Mouse (Mus musculus) megakaryocyte, embryonic 14.5 days (primary cell): ENCODE data around the gene Trappc13. TPM values are rescaled to one million over a fixed set of nuclear protein-coding genes. Genes with fewer than 3 reads are reported as not detected.
A peak's percentile ranks its signal among the peaks of the same experiment; 100 is the strongest.

Experiments
- H3K27me3 ChIP-seq: replicated peaks from 2 replicates; pipeline ENCODE3; 2012; ENCODE audit warnings: inconsistent platforms
- H3K36me3 ChIP-seq: replicated peaks from 2 replicates; pipeline ENCODE3; 2012; ENCODE audit warnings: low read length, inconsistent platforms, mixed read lengths
- H3K4me1 ChIP-seq: 2 replicates; pipeline ENCODE4 v1.6.1; 2012; ENCODE audit warnings: inconsistent platforms
- H3K4me3 ChIP-seq: replicated peaks from 2 replicates; pipeline ENCODE3; 2012; ENCODE audit warnings: moderate library complexity, mild to moderate bottlenecking, inconsistent platforms
- H3K9me3 ChIP-seq: 2 replicates; pipeline ENCODE4 v1.6.1; 2012; ENCODE audit warnings: inconsistent platforms
- FLI1 ChIP-seq: IDR thresholded peaks from 2 replicates; pipeline ENCODE4 v1.6.1; 2012; ENCODE audit warnings: low read length, inconsistent platforms, mixed read lengths
- GATA1 ChIP-seq: IDR thresholded peaks from 3 replicates; pipeline ENCODE4 v1.6.1; 2012; ENCODE audit warnings: mixed read lengths, low read length, inconsistent platforms, borderline replicate concordance
- polyA plus RNA-seq: library from polyadenylated mRNA; stranded (reverse); fragments of >175 nt; gene quantifications from 2 replicates; pipeline ENCODE4 v1.2.3, GENCODE M21; 2012; ENCODE audit warnings: low replicate concordance; ENCODE audit not compliant: insufficient read depth

The Trappc13 gene
- polyA plus RNA-seq, 1 experiment = 2.2 TPM

DNA sequence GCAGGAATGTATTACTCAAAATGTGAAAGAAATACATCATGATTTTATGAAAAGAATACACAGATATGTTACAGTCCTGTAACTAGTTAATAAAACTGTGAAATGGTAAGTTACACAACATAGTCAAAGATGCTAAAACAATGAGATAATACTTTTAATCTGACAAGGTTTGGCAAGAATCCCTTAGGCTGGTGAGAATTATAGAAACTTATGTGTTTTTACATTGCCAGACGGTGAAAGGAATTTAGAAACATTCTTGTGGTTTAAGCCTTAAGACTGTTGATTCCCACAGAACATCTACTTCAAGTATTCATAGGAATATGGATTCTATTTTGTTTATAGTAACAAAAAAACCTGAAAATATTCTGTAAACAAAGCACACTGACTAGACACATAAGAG, 22.6 kb downstream of the Trappc13 start:
- H3K4me3 ChIP-seq = no peak overlapping the region
- no peaks in the 10 kb centered on the region for H3K27me3 ChIP-seq
- peaks cover 3% of the 10 kb centered on the region; the same call in 1 of the 2 replicates for H3K4me1 ChIP-seq
- peaks cover 85% of the 10 kb centered on the region for H3K36me3 ChIP-seq
- no peaks in the 10 kb centered on the region for H3K9me3 ChIP-seq
- TF ChIP-seq GATA1 (no peak), FLI1 (no peak)

DNA sequence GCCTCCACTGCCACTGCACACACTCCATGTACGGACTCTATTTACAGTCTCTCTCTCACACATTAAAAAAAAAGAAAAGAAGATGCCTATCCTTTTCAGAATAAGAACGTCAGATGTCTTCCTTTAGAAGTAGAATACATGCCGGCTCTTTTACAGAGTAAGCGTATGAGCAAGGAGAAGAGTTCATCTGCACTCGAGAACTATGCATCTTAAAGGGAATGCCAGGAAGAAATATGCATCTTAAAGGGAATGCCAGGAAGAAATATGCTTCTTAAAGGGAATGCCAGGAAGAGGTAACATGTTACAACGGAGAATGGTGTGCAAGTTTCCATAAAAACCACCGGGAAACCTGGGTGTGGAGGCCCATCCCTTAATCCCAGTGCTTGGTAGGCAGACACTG, 23.2 kb downstream of the Trappc13 start:
- Histone ChIP-seq H3K4me3 (no peak overlapping the region), H3K27me3 (no peaks in the 10 kb centered on the region), H3K36me3 (peaks cover 86% of the 10 kb centered on the region), H3K9me3 (no peaks in the 10 kb centered on the region), H3K4me1 (peaks cover 3% of the 10 kb centered on the region; the same call in 1 of the 2 replicates)
- no peak for TF ChIP-seq GATA1
- TF ChIP-seq FLI1 = no peak

DNA sequence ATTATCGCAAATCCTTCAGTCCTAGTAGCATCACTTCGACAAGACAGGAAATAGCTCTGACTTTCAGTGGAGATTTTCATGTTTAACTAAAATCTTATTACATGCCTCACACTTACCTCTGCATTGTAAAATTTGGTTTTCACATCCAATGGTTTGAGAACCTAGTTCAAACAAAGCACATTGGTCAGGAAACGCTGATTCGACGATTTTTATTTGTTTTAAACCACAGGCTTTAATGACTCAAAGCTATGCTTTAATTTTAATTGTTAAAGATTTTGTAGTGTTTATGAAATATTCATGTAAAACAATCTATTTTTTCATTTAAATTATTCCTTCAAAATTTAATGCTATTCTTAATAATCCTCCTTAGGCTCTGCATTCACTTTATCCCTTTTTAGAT, 24.1 kb downstream of the Trappc13 start:
- TF ChIP-seq FLI1 (no peak), GATA1 (no peak)
- Histone ChIP-seq H3K27me3 (no peaks in the 10 kb centered on the region), H3K4me3 (no peak overlapping the region), H3K9me3 (no peaks in the 10 kb centered on the region), H3K36me3 (peaks cover 85% of the 10 kb centered on the region), H3K4me1 (peaks cover 3% of the 10 kb centered on the region; the same call in 1 of the 2 replicates)

DNA sequence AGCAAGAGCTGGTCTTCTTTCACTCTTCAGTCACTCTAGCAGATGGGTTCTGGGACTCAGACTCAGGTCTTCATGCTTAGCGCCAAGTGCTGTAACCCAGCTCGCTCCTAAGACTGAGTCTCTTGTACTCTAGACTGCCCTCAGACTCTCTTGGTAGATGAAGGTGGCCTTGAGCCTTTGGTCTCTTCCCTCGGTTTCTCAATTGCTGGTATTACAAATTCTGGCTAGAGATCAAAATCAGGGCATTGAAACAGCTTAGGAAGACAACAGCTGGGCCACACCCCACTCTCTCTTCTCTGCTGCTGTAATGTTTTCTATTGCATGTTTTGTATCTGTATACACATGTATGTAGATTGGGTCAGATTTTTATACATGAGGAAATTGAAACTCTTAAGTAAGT, 32.6 kb downstream of the Trappc13 start:
- Histone ChIP-seq H3K4me1 (no peaks in the 10 kb centered on the region), H3K27me3 (no peaks in the 10 kb centered on the region), H3K9me3 (no peaks in the 10 kb centered on the region), H3K36me3 (peaks cover 94% of the 10 kb centered on the region), H3K4me3 (no peak overlapping the region)
- no peak for TF ChIP-seq GATA1
- TF ChIP-seq FLI1 = no peak

DNA sequence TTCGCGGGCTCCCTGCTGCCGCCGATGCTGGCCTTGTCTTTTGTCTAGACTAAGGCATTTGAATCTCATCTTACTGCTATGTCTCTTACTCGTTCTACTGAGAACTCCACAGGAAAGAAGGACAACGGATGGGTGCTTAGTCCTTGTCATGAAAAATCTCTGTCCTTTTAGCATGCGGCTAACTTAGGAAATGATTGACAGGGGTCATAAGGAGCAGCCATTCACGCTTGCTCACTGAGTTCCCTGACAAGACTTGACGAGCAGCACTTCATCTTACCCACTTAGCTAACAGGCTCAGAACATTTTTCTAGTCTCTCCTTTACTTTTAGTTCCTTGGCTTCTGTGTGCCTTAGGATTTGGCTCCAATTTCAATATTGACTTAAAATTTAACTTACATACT, 33.4 kb downstream of the Trappc13 start:
- H3K4me1 ChIP-seq = peaks cover 4% of the 10 kb centered on the region
- no peaks in the 10 kb centered on the region for H3K9me3 ChIP-seq
- H3K4me3 ChIP-seq = no peak overlapping the region
- TF ChIP-seq GATA1 (no peak), FLI1 (no peak)
- peaks cover 92% of the 10 kb centered on the region for H3K36me3 ChIP-seq
- no peaks in the 10 kb centered on the region for H3K27me3 ChIP-seq

DNA sequence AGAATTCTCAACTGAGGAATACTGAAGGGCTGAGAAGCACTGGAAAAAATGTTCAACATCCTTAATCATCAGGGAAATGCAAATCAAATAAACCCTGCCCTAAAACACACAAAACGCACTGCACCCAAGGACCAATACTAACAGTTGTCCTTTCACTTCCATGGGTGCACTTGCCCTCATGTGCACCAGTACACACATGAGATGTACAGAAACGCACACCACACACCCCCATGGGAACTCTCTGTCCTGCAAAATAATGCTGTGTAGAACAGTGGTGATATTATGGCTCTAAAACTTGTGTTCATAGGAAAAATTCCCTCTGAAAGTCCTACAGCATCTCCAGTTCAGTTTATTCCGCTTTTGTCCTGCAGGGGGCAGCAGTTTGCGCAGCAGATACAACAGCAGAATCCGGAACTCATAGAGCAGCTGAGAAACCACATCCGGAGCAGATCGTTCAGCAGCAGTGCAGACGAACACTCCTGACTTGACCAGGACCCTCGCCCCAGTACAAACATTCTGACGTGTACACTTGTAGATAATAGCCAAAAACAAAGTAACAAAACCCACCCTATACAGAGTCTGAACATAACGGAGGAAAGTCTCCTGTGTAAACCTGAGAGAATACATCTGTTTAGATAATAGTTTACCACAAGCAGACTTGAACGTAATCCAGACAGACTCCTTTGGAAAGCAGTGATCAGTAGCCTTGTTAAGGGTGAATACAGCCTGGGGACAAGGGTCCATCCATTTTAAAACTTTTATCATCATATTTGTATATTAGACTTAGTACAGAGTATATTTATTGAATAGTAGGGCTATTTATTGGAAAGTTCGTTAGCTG, 38.7 kb downstream of the Trappc13 start:
- peaks cover 11% of the 10 kb centered on the region for H3K4me1 ChIP-seq
- H3K9me3 ChIP-seq = no peaks in the 10 kb centered on the region
- H3K4me3 ChIP-seq = peak overlapping the region; percentile 90
- no peaks in the 10 kb centered on the region for H3K27me3 ChIP-seq
- TF ChIP-seq GATA1 = no peak
- peak; percentile 22; the same call in 1 of the 2 replicates for TF ChIP-seq FLI1
- peaks cover 42% of the 10 kb centered on the region for H3K36me3 ChIP-seq

DNA sequence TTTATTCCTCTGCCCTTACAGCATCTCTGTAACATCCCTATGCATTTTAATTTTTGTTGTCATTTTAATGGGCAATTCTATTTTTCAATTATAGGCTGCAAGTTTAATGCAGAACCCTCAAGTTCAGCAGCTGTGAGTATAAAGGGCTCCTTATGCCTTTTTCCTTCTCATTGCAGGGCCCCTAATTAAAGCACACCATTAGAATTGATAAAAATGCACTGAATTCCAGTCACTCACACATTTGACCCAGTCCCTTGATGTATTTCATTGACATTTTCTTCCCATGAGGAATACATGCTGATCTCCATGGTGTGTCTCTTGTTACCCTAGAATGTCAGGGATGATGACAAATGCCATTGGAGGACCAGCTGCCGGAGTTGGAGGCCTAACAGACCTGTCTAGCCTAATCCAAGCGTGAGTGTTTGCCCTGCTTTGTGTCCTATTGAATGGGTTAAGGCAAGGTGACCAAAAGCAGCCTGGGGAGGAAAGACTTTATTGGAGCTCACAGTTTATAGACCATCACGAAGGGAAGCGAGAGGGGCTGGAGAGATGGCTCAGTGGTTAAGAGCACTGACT, 43.7 kb downstream of the Trappc13 start:
- no peak for TF ChIP-seq GATA1
- TF ChIP-seq FLI1 = no peak
- Histone ChIP-seq H3K4me1 (peaks cover 4% of the 10 kb centered on the region), H3K9me3 (no peaks in the 10 kb centered on the region), H3K4me3 (no peak overlapping the region), H3K36me3 (no peaks in the 10 kb centered on the region), H3K27me3 (no peaks in the 10 kb centered on the region)

DNA sequence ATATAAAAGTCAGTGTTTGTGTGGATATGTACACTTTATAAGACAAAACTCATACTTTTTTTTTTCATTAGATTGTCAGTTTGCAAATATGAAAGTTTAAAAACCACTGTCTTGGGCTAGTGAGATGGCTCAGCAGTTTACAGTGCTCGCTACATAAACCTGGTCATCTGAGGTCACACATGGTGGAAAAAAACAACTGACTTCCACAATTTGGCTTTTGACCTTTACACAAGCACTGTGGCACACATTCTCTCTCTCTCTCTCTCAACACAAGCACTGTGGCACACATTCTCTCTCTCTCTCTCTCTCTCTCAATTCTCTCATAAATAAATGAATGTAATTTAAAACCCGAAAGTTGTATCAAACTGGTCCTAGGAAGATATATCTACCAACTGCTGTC, 45.7 kb downstream of the Trappc13 start:
- Histone ChIP-seq H3K4me1 (no peaks in the 10 kb centered on the region), H3K4me3 (no peak overlapping the region), H3K36me3 (no peaks in the 10 kb centered on the region), H3K27me3 (no peaks in the 10 kb centered on the region), H3K9me3 (no peaks in the 10 kb centered on the region)
- TF ChIP-seq FLI1 = no peak
- no peak for TF ChIP-seq GATA1

DNA sequence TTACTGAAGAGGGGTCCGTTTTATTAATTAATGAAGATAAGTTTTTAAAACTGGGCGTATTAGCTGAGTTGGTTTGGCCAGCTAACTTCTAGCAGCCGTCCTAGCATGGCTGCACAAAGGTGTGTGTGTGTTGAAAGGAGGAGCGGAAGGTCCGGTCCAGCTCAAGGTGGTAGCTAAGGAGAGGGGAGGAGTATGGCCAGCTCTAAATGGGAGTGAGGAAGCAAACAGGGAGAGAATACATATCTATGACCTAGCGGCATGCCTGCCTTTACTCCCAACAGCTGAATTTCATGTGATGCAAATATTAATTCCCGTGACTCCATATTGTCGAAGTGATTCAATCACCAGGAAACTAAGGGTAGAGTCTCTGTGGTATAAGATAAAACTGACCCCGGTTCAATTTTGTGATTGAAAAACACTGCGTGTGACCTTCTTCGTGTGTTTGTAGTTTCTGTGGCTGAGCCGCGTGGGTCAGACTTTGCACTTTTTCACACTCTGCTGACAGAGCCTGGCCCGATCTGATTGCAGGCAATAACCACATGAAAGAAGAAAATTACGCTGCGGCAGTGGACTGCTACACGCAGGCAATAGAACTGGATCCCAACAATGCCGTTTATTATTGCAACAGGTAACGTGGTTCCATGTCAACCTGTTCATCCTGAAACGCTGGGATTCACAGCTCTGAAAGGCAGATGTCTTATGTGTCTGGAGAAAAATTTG, 54.4 kb downstream of the Trappc13 start:
- Histone ChIP-seq H3K9me3 (no peaks in the 10 kb centered on the region), H3K4me3 (no peak overlapping the region), H3K27me3 (peaks cover 4% of the 10 kb centered on the region), H3K36me3 (no peaks in the 10 kb centered on the region), H3K4me1 (no peaks in the 10 kb centered on the region)
- TF ChIP-seq GATA1 (no peak), FLI1 (no peak)
